Mouse (Mus musculus): ENCODE measurements around the gene Gm37240.
A peak's percentile ranks its signal among the peaks of the same experiment; 100 is the strongest.

DNA sequence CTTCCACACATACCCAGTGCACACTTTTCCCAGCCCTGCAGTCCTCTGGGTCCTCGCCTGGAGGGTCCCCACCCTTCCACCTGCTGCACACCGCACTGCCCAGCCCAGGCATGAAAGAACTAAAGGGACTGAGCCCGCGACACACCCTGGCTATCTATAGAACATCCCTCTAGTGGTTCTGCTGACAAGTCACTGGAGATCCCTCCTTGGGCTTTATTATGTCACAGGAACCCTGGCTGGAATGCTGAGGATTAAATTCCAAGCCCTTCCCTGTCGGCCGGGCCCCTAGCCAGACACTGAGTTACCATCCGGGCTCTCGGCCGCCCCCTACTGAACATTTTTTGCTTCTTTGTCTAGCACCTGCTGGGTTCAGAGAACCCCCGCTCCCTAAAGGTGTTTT lies 612.2 kb downstream of the Gm37240 start:
- no peak for TF ChIP-seq POLR2A (IDR thresholded peaks at IDR 0.05; ENCODE audit: borderline replicate concordance, insufficient read depth, low read length)
- TF ChIP-seq CTCF (IDR thresholded peaks at IDR 0.05; ENCODE audit: borderline replicate concordance, insufficient read depth, low read depth, low read length), result peak; percentile 21; the same call in 1 of the 2 replicates
